In genomic region chr6:40689180-40689579, GRCm38 (mm10) we compare ENCODE assay signal across 9 mouse cellular contexts.
A peak's percentile ranks its signal among the peaks of the same experiment; 100 is the strongest.
DNase-seq lines count a peak whose midpoint lies in the region; ATAC-seq lines count a peak whose summit lies in the region.
"Had no signal": no experiment of that assay in that cellular context is flagged by ENCODE, and none has a peak within 500 bp of the region (broad histone marks: within the 10 kb centered on the region; RNA-seq: fewer than 3 reads in every experiment).

No protein-coding gene starts in this region.

- H3K4me2 ChIP-seq in hindbrain, embryonic 16.5 days (ENCODE audit: low read length) = no peak overlapping the region
- no peak overlapping the region for H3K4me2 ChIP-seq in midbrain, embryonic 12.5 days (replicated peaks)
- H3K4me2 ChIP-seq in stomach, embryonic 16.5 days (ENCODE audit: low read depth, low read length) = no peak overlapping the region
- H3K4me2 ChIP-seq: limb, embryonic 15.5 days had no signal

- H3K27me3 ChIP-seq in hindbrain, embryonic 16.5 days (replicated peaks; ENCODE audit: control insufficient read depth, insufficient read depth, low read length) = no peaks in the 10 kb centered on the region
- H3K27me3 ChIP-seq in midbrain, embryonic 12.5 days = no peaks in the 10 kb centered on the region
- no peaks in the 10 kb centered on the region for H3K27me3 ChIP-seq in stomach, embryonic 16.5 days (ENCODE audit: control insufficient read depth, insufficient read depth, low read length)
- H3K27me3 ChIP-seq: limb, embryonic 15.5 days had no signal

- WGBS in hindbrain, embryonic 16.5 days = 10% methylated on average over 5 of the region's 5 CpGs
- whole genome bisulfite sequencing in midbrain, embryonic 12.5 days = 9% methylated on average over 5 of the region's 5 CpGs
- 6% methylated on average over 5 of the region's 5 CpGs for WGBS in stomach, embryonic 16.5 days

- no peak overlapping the region for H3K27ac ChIP-seq in hindbrain, embryonic 16.5 days (ENCODE audit: low read depth, low read length)
- no peak overlapping the region for H3K27ac ChIP-seq in midbrain, embryonic 12.5 days (replicated peaks)
- H3K27ac ChIP-seq in stomach, embryonic 16.5 days (ENCODE audit: low read length) = no peak overlapping the region
- H3K27ac ChIP-seq: limb, embryonic 15.5 days had no signal

- no peak overlapping the region for H3K9ac ChIP-seq in hindbrain, embryonic 16.5 days (ENCODE audit: low read depth, low read length)
- no peak overlapping the region for H3K9ac ChIP-seq in midbrain, embryonic 12.5 days (replicated peaks)
- no peak overlapping the region for H3K9ac ChIP-seq in stomach, embryonic 16.5 days (ENCODE audit: low read length)
- H3K9ac ChIP-seq: limb, embryonic 15.5 days had no signal

- no peak overlapping the region for H3K4me3 ChIP-seq in hindbrain, embryonic 16.5 days (ENCODE audit: low read length)
- no peak overlapping the region for H3K4me3 ChIP-seq in midbrain, embryonic 12.5 days
- no peak overlapping the region for H3K4me3 ChIP-seq in stomach, embryonic 16.5 days (replicated peaks; ENCODE audit: low read length)
- H3K4me3 ChIP-seq: limb, embryonic 15.5 days had no signal

- H3K4me1 ChIP-seq in hindbrain, embryonic 16.5 days (ENCODE audit: control insufficient read depth, insufficient read depth, low read depth, low read length) = no peaks in the 10 kb centered on the region
- H3K4me1 ChIP-seq in midbrain, embryonic 12.5 days = no peaks in the 10 kb centered on the region
- H3K4me1 ChIP-seq in stomach, embryonic 16.5 days (ENCODE audit: control insufficient read depth, insufficient read depth, low read length) = no peaks in the 10 kb centered on the region
- H3K4me1 ChIP-seq: limb, embryonic 15.5 days had no signal

- no peaks in the 10 kb centered on the region for H3K9me3 ChIP-seq in hindbrain, embryonic 16.5 days (ENCODE audit: control insufficient read depth, low read length)
- no peaks in the 10 kb centered on the region for H3K9me3 ChIP-seq in midbrain, embryonic 12.5 days
- no peaks in the 10 kb centered on the region for H3K9me3 ChIP-seq in stomach, embryonic 16.5 days (replicated peaks; ENCODE audit: control insufficient read depth, low read length)
- H3K9me3 ChIP-seq: limb, embryonic 15.5 days had no signal

- peak; percentile 82; the same call in 1 of the 2 replicates for ATAC-seq in hindbrain, embryonic 16.5 days
- peak; percentile 47 for ATAC-seq in midbrain, embryonic 12.5 days (ENCODE audit: low FRiP score, low read depth)
- peak; percentile 50; the same call in 1 of the 2 replicates for ATAC-seq in stomach, embryonic 16.5 days (ENCODE audit: insufficient read depth, low FRiP score)

- peak; percentile 56 for DNase-seq in adrenal gland, adult 2 months
- DNase-seq in adrenal gland, postnatal 25 days = no peak
- DNase-seq in adipocyte (ENCODE audit: low spot score) = peak; percentile 89
- peak; percentile 69 for DNase-seq in embryo, embryonic 9.5 days (ENCODE audit: extremely low spot score)
- peak; percentile 27 to 83 for DNase-seq in layer of hippocampus, postnatal 14 days (ENCODE audit: low spot score in 2 of 2)

- no peaks in the 10 kb centered on the region for H3K36me3 ChIP-seq in hindbrain, embryonic 16.5 days (ENCODE audit: control insufficient read depth, insufficient read depth, low read length)
- no peaks in the 10 kb centered on the region for H3K36me3 ChIP-seq in midbrain, embryonic 12.5 days
- no peaks in the 10 kb centered on the region for H3K36me3 ChIP-seq in stomach, embryonic 16.5 days (ENCODE audit: control insufficient read depth, insufficient read depth, low read length)
- H3K36me3 ChIP-seq: limb, embryonic 15.5 days had no signal
